Mouse (Mus musculus): ENCODE data around the gene Cnfn.

DNA sequence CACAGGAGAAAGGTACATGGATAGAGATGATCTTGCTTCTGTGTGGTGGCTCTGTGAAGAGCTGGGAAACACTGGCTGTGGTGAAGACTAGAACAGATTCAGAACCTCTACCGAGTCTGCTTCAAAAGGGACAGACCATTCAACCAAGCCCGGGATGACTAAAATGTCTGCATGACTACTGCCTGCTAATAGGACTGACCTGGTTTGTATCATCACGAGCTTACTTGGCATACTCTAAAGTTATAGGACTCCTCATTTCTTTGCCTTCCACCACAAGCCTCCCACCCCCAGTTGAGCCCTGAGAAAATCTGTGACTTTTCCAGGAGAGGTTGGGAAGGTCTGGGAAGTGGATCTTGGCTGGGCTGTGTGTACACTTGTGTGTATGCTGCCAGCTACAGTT lies 42.3 kb upstream of the Cnfn start:
- TF ChIP-seq POLR2A (IDR thresholded peaks at IDR 0.05; ENCODE audit: low read depth, low read length) = no peak
- TF ChIP-seq CTCF (conservative IDR thresholded peaks at IDR 0.05; ENCODE audit: insufficient read depth, insufficient read length, low read depth, low read length) = no peak
